Mouse (Mus musculus): Measurements from ENCODE around the gene Ifitm1. TPM values are rescaled to one million over a fixed set of nuclear protein-coding genes. Genes with fewer than 3 reads are reported as not detected.
"Not testable (repeated sequence)": the region's sequence is repeated elsewhere in the genome, so short reads cannot be mapped to it uniquely, and the experiment has no call there.

Ifitm1 gene
- polyA plus RNA-seq, 1 experiment from 2014 or later, result 23.4 TPM

GRCm38 (mm10) chr7:141006914-141007313 is 39.9 kb downstream of the Ifitm1 start:
- no peaks in the 10 kb centered on the region for H3K9me3 ChIP-seq (replicated peaks)
- WGBS (ENCODE audit: insufficient replicate concordance), result 72% methylated on average over 5 of the region's 5 CpGs
- no peak overlapping the region for H3K4me3 ChIP-seq
- no peak overlapping the region for H3K9ac ChIP-seq
- no peaks in the 10 kb centered on the region for H3K27me3 ChIP-seq (replicated peaks)
- no peaks in the 10 kb centered on the region for H3K36me3 ChIP-seq
- H3K4me1 ChIP-seq, result peaks cover 40% of the 10 kb centered on the region
- no peak overlapping the region for H3K27ac ChIP-seq
- ATAC-seq, result no peak
- H3K4me2 ChIP-seq, result no peak overlapping the region

DNA sequence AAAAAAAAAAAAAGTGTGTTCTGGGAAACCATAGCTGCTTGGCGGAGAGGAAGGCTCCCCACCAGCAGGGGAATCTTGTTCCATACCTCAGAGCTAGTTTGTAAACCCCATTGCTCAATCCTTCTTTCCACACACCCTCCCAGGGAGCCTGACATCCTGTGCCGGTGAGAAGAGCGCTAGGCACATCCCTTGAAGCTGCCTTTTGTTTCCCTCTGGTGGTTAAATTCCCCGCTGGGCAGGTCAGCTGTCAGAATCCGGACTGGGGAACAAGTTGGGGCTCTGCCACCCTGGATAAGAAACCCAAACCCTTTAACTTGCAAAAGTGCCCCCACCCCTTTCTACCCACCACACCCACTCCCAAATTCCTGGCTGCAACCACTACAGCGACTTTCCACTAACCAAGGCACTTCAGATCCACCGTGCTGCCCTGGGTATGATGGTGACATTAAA is 41.3 kb downstream of the Ifitm1 start:
- Histone ChIP-seq H3K36me3 (no peaks in the 10 kb centered on the region), H3K27ac (no peak overlapping the region), H3K27me3 (replicated peaks) (no peaks in the 10 kb centered on the region), H3K9me3 (replicated peaks) (no peaks in the 10 kb centered on the region), H3K4me2 (peak overlapping the region; percentile 59), H3K4me1 (peaks cover 45% of the 10 kb centered on the region), H3K9ac (no peak overlapping the region), H3K4me3 (0 out of 2 replicates have a peak overlapping the region, but pooled peaks have one; percentile 19)
- ATAC-seq, result no peak
- WGBS (ENCODE audit: insufficient replicate concordance), result 10% methylated on average over 7 of the region's 7 CpGs

- Histone ChIP-seq H3K4me1 (peaks cover 42% of the 10 kb centered on the region), H3K4me2 (peak overlapping the region; percentile 59), H3K27ac (no peak overlapping the region), H3K36me3 (no peaks in the 10 kb centered on the region), H3K4me3 (peak overlapping the region; percentile 19; the same call in 1 of the 2 replicates), H3K27me3 (replicated peaks) (no peaks in the 10 kb centered on the region), H3K9ac (no peak overlapping the region), H3K9me3 (replicated peaks) (no peaks in the 10 kb centered on the region)
- 6% methylated on average over 20 of the region's 20 CpGs for WGBS (ENCODE audit: insufficient replicate concordance)
- peak; percentile 68 for ATAC-seq
These were observed 42.1 kb downstream of the Ifitm1 start for GRCm38 (mm10) chr7:141008938-141009660.

GRCm38 (mm10) chr7:141009665-141010064 is 42.6 kb downstream of the Ifitm1 start:
- H3K9ac ChIP-seq, result no peak overlapping the region
- peak overlapping the region; percentile 59 for H3K4me2 ChIP-seq
- no peaks in the 10 kb centered on the region for H3K36me3 ChIP-seq
- no peak for ATAC-seq
- no peak overlapping the region for H3K4me3 ChIP-seq
- H3K27me3 ChIP-seq (replicated peaks), result no peaks in the 10 kb centered on the region
- 68% methylated on average over 9 of the region's 9 CpGs for WGBS (ENCODE audit: insufficient replicate concordance)
- peaks cover 42% of the 10 kb centered on the region for H3K4me1 ChIP-seq
- no peaks in the 10 kb centered on the region for H3K9me3 ChIP-seq (replicated peaks)
- H3K27ac ChIP-seq, result no peak overlapping the region

- ATAC-seq, result no peak
- no peaks in the 10 kb centered on the region for H3K27me3 ChIP-seq (replicated peaks)
- peak within 1 kb of the TSS; percentile 59 for H3K4me2 ChIP-seq
- no peaks in the 10 kb centered on the region for H3K36me3 ChIP-seq
- peak within 1 kb of the TSS; percentile 39 for H3K4me3 ChIP-seq
- WGBS (ENCODE audit: insufficient replicate concordance), result 22% methylated on average over 10 of the region's 10 CpGs
- peak within 1 kb of the TSS; percentile 45 for H3K9ac ChIP-seq
- peak within 1 kb of the TSS; percentile 45 for H3K27ac ChIP-seq
- peaks cover 46% of the 10 kb centered on the region for H3K4me1 ChIP-seq
- H3K9me3 ChIP-seq (replicated peaks), result no peaks in the 10 kb centered on the region
These were observed 43.6 kb downstream of the Ifitm1 start, which contains the start of gene Ifitm3 for GRCm38 (mm10) chr7:141010593-141010992. TSS of gene Ifitm3 (minus strand) at chr7:141010770.

DNA sequence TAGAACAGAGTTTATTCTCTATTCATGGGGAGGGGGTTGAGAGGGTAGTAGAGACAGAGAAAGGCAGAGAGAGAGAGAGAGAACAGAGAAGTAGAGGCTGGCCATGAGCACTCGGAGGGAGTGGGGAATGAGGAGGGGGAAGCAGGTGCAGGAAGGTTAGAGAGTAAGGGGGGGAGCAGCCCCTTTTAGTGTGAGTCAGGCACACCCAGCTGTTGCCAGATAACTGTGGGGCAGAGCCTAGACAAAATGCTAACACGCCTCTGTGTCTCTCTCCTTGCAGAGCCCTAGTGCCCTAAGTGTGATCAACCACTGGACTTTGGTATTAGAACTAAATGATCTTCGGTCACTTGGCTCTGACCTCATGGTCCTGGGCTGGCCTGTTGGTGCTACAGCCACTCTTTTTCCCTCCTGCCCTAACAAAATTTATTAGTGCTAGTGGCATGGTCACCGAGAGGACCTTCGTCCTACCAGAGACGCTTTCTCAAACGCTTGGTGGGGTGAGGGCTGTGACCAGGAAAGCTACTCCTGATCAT is 44.3 kb downstream of the Ifitm1 start:
- peak overlapping the region; percentile 45 for H3K27ac ChIP-seq
- H3K36me3 ChIP-seq, result no peaks in the 10 kb centered on the region
- WGBS (ENCODE audit: insufficient replicate concordance), result 60% methylated on average over 7 of the region's 7 CpGs
- H3K27me3 ChIP-seq (replicated peaks), result no peaks in the 10 kb centered on the region
- no peaks in the 10 kb centered on the region for H3K9me3 ChIP-seq (replicated peaks)
- peak overlapping the region; percentile 45; the same call in 1 of the 2 replicates for H3K9ac ChIP-seq
- peak overlapping the region; percentile 59 for H3K4me2 ChIP-seq
- H3K4me3 ChIP-seq, result no peak overlapping the region
- no peak; the same call in 1 of the 2 replicates for ATAC-seq
- peaks cover 46% of the 10 kb centered on the region for H3K4me1 ChIP-seq

- no peak overlapping the region for H3K27ac ChIP-seq
- no peak overlapping the region for H3K4me3 ChIP-seq
- no peak overlapping the region for H3K4me2 ChIP-seq
- no peaks in the 10 kb centered on the region for H3K36me3 ChIP-seq
- peaks cover 8% of the 10 kb centered on the region for H3K4me1 ChIP-seq
- H3K9me3 ChIP-seq (replicated peaks), result no peaks in the 10 kb centered on the region
- ATAC-seq, result no peak
- H3K9ac ChIP-seq, result no peak overlapping the region
- 69% methylated on average over 10 of the region's 10 CpGs for WGBS (ENCODE audit: insufficient replicate concordance)
- no peaks in the 10 kb centered on the region for H3K27me3 ChIP-seq (replicated peaks)
These were observed 50.0 kb downstream of the Ifitm1 start for GRCm38 (mm10) chr7:141016707-141017697.

GRCm38 (mm10) chr7:141017824-141018223 is 50.8 kb downstream of the Ifitm1 start, which contains the start of gene Ifitm6:
TSS of gene Ifitm6 (minus strand) at chr7:141017924.
- not testable (repeated sequence) for H3K36me3 ChIP-seq; H3K9ac ChIP-seq; H3K4me3 ChIP-seq; H3K9me3 ChIP-seq (replicated peaks); H3K4me1 ChIP-seq; H3K27me3 ChIP-seq (replicated peaks); ATAC-seq; H3K4me2 ChIP-seq; H3K27ac ChIP-seq
- WGBS (ENCODE audit: insufficient replicate concordance), result 77% methylated on average over 1 of the region's 1 CpGs

- no peak for ATAC-seq
- Histone ChIP-seq H3K4me1 (0 out of 2 replicates have a peak, but pooled peaks cover 4% of the 10 kb centered on the region), H3K4me3 (no peak overlapping the region), H3K4me2 (no peak overlapping the region), H3K9ac (no peak overlapping the region), H3K36me3 (no peaks in the 10 kb centered on the region), H3K9me3 (replicated peaks) (no peaks in the 10 kb centered on the region), H3K27me3 (replicated peaks) (no peaks in the 10 kb centered on the region), H3K27ac (no peak overlapping the region)
- WGBS (ENCODE audit: insufficient replicate concordance), result 69% methylated on average over 5 of the region's 5 CpGs
These were observed 52.0 kb downstream of the Ifitm1 start for GRCm38 (mm10) chr7:141019028-141019427.
